Mouse (Mus musculus) kidney, embryonic 14.5 days (tissue): ENCODE measurements at regions not wholly inside any gene's neighbourhood (a gene's known extent, or its start where the extent isn't known, plus 50 kb on each side); places are given as distances from the start of the nearest gene placed in this dataset.

ENCODE experiments used
- ATAC-seq: fragments of 200-750 bp; cut with Nextera tagmentation; 2 replicates; pipeline ENCODE4 v1.8.0; 2017; ENCODE audit warnings: moderate number of reproducible peaks, mild to moderate bottlenecking, moderate TSS enrichment, moderate library complexity; ENCODE audit not compliant: low FRiP score, low TSS enrichment
- H3K27ac ChIP-seq: fragments of 300-500 bp; sonication (generic); 2 replicates; pipeline ENCODE4 v1.5.1; 2014; ENCODE audit warnings: low read depth, mild to moderate bottlenecking, low read length, moderate library complexity, mixed read lengths
- H3K27me3 ChIP-seq: fragments of 300-500 bp; sonication (generic); 2 replicates; pipeline ENCODE4 v1.6.1; 2014; ENCODE audit warnings: mild to moderate bottlenecking, low read length; ENCODE audit not compliant: control insufficient read depth, insufficient read depth
- H3K36me3 ChIP-seq: fragments of 300-500 bp; sonication (generic); 2 replicates; pipeline ENCODE4 v1.6.1; 2014; ENCODE audit warnings: low read length, mixed read lengths; ENCODE audit not compliant: control insufficient read depth, insufficient read depth
- H3K4me1 ChIP-seq: fragments of 300-500 bp; sonication (generic); 2 replicates; pipeline ENCODE4 v1.6.1; 2014; ENCODE audit warnings: low read length, mixed read lengths; ENCODE audit not compliant: control insufficient read depth, insufficient read depth
- H3K4me2 ChIP-seq: fragments of 300-500 bp; sonication (generic); replicated peaks from 2 replicates; pipeline ENCODE4 v1.6.1; 2014; ENCODE audit warnings: low read depth, mild to moderate bottlenecking, low read length
- H3K4me3 ChIP-seq: fragments of 300-500 bp; sonication (generic); 2 replicates; pipeline ENCODE4 v1.5.1; 2014; ENCODE audit warnings: mild to moderate bottlenecking, low read length
- H3K9ac ChIP-seq: fragments of 300-500 bp; sonication (generic); 2 replicates; pipeline ENCODE4 v1.6.1; 2014; ENCODE audit warnings: low read depth, mild to moderate bottlenecking, low read length, moderate library complexity
- H3K9me3 ChIP-seq: fragments of 300-500 bp; sonication (generic); 2 replicates; pipeline ENCODE4 v1.6.1; 2016; ENCODE audit warnings: low read length; ENCODE audit not compliant: control insufficient read depth
- WGBS: fragments of 180-500 bp; shearing (Covaris S2); extraction: QIAGEN DNeasy Blood & Tissue Kit; methylation state at CpG from one replicate; pipeline ENCODE4 v1.1.7; 2014; 5-methylcytosine and 5-hydroxymethylcytosine counted together

DNA sequence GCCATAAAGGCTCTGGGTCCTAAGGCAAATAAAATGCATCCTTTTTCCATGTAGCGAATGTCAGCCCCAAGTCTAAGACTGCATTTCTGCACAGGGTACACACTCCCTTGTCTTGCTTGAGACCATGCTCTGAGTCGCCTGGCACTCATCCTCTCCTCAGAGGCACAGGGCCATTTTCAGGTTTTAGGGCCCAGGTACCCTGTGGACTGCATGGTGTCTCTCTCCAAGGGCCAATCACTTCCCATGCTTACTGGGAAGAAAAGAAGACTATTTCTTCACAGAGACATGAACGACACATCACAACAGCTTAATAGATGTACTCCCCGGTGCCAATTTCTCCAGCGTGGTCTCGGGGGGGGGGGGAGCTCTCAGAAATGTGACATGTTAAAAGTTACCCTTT lies 434.5 kb upstream of the Cdh4 start:
- WGBS: 77% methylated on average over 6 of the region's 6 CpGs
- Histone ChIP-seq H3K4me2 (no peak overlapping the region), H3K4me1 (no peaks in the 10 kb centered on the region), H3K4me3 (no peak overlapping the region), H3K9ac (no peak overlapping the region), H3K36me3 (no peaks in the 10 kb centered on the region), H3K27me3 (no peaks in the 10 kb centered on the region), H3K27ac (no peak overlapping the region), H3K9me3 (no peaks in the 10 kb centered on the region)
- ATAC-seq: no peak

DNA sequence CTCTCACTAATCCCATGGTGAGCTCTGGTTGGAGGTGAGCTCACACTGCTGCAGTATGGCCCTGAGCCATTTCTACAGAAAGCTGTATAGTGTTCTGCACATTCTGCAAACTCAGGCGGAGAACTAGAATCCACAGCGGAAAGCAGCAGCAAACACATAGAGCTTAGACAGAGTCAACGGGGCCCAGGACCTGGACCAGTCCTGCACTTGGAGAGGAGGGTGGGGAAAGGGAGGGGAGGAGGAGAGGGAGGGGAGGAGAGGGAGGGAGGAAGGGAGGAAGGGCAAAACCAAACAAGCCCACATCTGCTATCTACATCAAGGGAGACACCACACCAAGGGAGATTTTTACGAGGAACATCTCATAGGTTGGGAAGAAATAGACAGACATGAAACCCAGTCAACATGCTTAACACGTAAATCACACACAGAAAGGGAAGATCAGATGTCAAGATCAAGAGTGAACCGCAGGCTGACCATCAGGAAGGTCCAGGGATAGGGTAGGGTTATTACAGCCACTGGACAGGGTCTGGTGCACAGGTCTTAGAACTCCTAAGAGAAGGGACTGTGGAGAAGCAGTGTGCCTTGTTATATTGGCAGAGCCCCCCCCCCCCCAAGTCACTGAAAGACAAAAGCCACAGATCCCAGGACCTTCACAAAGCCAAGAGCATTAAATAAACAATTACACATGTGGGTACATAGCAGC lies 428.2 kb upstream of the Cdh4 start:
- 0 out of 2 replicates have a peak, but pooled peaks cover 2% of the 10 kb centered on the region for H3K4me1 ChIP-seq
- ATAC-seq: peak; percentile 86
- 40% methylated on average over 6 of the region's 6 CpGs for WGBS
- no peak overlapping the region for H3K9ac ChIP-seq
- H3K4me3 ChIP-seq: no peak overlapping the region
- H3K9me3 ChIP-seq: no peaks in the 10 kb centered on the region
- no peaks in the 10 kb centered on the region for H3K36me3 ChIP-seq
- no peak overlapping the region for H3K27ac ChIP-seq
- no peaks in the 10 kb centered on the region for H3K27me3 ChIP-seq
- no peak overlapping the region for H3K4me2 ChIP-seq

DNA sequence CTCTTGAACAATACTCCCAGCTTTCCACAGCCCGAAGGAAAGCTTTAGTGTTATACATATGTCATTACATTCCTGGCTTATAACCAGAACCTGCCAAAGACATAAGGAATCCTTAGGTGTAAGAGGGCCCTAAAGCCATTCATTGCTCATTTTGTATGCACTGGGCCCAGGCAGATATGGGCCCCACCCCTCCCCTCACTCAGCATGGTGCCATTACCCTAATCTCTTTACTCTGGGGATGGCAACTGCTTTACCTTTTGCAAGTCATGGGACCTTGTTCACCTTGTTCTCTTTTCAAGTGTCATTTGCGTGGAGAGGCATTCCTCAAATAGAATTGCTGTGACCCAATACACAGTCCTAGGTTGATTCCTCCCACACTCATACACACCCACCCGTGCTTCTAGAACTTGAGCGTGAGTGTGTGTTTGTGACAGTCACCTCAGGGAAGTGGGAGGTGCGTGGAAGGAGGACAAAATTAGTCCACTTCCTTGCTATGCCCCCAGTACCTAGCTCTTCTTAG lies 419.5 kb upstream of the Cdh4 start:
- no peaks in the 10 kb centered on the region for H3K27me3 ChIP-seq
- H3K36me3 ChIP-seq: no peaks in the 10 kb centered on the region
- ATAC-seq: no peak
- H3K4me1 ChIP-seq: no peaks in the 10 kb centered on the region
- no peak overlapping the region for H3K4me2 ChIP-seq
- 68% methylated on average over 5 of the region's 5 CpGs for WGBS
- H3K9me3 ChIP-seq: no peaks in the 10 kb centered on the region
- H3K4me3 ChIP-seq: no peak overlapping the region
- no peak overlapping the region for H3K9ac ChIP-seq
- no peak overlapping the region for H3K27ac ChIP-seq

DNA sequence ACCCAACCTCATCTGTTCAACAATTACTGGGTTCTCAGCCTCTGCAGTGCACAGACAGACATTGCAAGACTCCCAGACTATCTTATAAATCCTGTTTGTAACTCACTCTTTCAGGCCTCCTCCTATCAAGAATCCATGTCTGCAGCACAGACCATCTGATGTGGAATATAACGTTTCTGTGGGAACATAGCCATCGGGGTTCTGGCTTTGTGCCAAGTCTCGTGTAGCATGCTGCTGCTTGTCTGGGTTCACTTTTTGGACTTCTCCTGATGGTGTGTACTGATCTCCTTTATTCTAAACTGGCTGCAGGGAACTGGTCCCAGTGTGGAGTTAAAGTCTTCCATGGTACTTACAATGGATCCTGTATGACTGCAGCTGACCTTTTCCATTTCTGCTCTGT lies 418.0 kb upstream of the Cdh4 start:
- Histone ChIP-seq H3K4me3 (no peak overlapping the region), H3K27me3 (no peaks in the 10 kb centered on the region), H3K9me3 (no peaks in the 10 kb centered on the region), H3K27ac (no peak overlapping the region), H3K4me2 (no peak overlapping the region), H3K9ac (no peak overlapping the region), H3K36me3 (no peaks in the 10 kb centered on the region), H3K4me1 (no peaks in the 10 kb centered on the region)
- no peak for ATAC-seq
- 62% methylated on average over 3 of the region's 3 CpGs for WGBS

DNA sequence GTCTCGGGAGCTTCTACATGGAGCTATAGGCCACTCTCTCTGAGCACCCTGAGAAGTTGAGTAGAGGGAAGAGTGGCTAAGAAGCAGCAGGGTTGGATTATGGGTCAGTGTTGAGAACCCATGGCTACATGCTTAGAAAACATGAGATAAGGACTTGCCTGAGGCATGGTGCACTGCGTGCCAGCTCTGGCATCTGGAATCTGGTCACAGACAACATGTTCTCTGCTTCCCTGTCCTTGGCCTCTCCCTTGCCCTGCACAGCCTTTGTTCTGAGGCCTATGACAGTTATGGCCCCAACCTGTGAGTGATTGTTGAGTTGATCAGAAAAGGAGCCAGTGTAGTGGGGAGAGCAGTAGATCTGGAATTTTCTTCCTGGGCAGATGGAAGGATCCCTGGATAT lies 409.1 kb upstream of the Cdh4 start:
- Histone ChIP-seq H3K4me3 (no peak overlapping the region), H3K27me3 (no peaks in the 10 kb centered on the region), H3K9ac (no peak overlapping the region), H3K27ac (no peak overlapping the region), H3K4me2 (no peak overlapping the region), H3K36me3 (no peaks in the 10 kb centered on the region), H3K4me1 (no peaks in the 10 kb centered on the region), H3K9me3 (no peaks in the 10 kb centered on the region)
- no peak for ATAC-seq
- WGBS: 83% methylated on average over 2 of the region's 2 CpGs

DNA sequence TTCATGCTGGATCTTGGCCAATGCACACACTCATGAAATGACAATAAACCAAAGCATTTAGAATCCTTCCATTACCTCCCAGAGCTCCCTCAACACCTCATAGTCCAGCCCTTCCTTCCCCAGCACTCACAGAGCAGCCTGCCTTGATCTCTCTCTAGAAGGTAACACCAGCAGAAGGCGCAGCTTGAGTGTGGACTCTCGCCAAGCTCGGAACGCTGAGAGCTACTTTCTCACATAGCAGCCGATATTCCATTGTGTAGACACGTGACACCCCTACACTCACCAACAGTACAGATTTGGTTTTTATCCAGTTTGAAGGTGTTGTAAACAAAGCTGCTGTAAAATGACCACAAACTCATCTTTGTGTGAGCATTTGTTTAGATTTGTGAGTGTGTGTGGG lies 406.8 kb upstream of the Cdh4 start:
- Histone ChIP-seq H3K4me2 (no peak overlapping the region), H3K9me3 (no peaks in the 10 kb centered on the region), H3K27ac (no peak overlapping the region), H3K4me3 (no peak overlapping the region), H3K4me1 (no peaks in the 10 kb centered on the region), H3K9ac (no peak overlapping the region), H3K36me3 (no peaks in the 10 kb centered on the region), H3K27me3 (no peaks in the 10 kb centered on the region)
- ATAC-seq: no peak
- 75% methylated on average over 6 of the region's 6 CpGs for WGBS

DNA sequence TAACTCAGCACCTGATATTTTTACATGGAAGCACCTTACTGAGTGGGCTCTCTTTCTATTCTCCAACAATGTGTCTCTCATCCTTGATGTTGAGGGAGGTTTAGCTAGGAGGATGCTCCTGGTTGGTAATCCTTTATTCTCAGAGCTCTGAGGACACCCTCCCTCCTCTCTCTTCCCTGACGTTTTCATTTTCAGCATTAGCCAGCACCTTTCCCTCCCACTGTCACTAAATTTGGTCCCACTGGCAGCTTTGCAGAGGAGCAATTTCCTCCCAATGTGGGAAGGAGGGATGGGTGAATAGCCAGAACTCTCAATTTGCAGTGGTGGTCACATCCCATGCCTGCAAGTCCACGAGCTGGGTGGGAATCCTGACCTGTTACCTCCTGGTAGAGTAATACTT lies 402.5 kb upstream of the Cdh4 start:
- H3K4me3 ChIP-seq: no peak overlapping the region
- ATAC-seq: no peak
- no peaks in the 10 kb centered on the region for H3K4me1 ChIP-seq
- H3K9me3 ChIP-seq: no peaks in the 10 kb centered on the region
- H3K36me3 ChIP-seq: no peaks in the 10 kb centered on the region
- H3K27ac ChIP-seq: no peak overlapping the region
- WGBS: 44% methylated on average over 2 of the region's 2 CpGs
- H3K27me3 ChIP-seq: no peaks in the 10 kb centered on the region
- no peak overlapping the region for H3K9ac ChIP-seq
- no peak overlapping the region for H3K4me2 ChIP-seq

DNA sequence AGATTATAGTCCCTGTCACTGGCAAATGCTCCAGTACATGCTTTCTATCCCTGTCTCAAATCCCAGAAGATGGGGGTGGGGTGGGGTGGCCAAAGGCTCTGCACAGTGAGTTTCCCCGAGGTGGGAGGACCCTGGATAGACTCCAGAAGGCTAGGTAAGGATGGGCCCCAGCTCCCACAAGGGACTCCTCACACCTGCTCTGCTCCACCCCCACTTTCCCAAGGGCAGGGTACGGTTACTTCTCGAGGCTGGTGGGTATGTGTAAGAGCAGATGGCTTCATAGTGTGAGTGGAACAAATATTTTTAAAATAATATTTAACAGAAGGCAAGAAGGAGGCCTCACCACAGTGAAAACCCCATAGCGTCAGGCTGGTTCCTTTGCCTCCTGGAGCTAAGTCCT lies 398.6 kb upstream of the Cdh4 start:
- Histone ChIP-seq H3K4me2 (no peak overlapping the region), H3K27ac (no peak overlapping the region), H3K9ac (no peak overlapping the region), H3K4me3 (no peak overlapping the region), H3K27me3 (no peaks in the 10 kb centered on the region), H3K4me1 (no peaks in the 10 kb centered on the region), H3K36me3 (no peaks in the 10 kb centered on the region), H3K9me3 (no peaks in the 10 kb centered on the region)
- 49% methylated on average over 4 of the region's 4 CpGs for WGBS
- no peak for ATAC-seq

DNA sequence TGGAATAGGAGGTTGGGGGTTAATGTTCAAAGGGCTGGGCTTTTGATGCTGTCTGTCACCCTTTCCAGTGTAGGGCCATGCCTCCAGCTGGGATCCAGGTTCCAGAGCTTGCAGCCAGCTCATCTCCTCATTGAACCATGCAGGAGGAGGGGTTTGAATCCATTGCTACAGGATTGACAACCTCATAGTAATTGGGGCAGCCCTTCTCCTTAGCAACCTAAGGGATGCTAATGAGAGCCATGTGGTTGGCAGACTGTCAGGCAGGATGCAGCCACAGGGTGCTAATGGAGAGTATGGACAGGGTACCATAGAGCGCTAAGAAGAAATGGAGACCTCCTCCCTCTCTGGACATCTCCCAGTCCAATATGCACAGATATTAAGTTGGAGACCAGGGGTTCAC lies 396.9 kb upstream of the Cdh4 start:
- no peaks in the 10 kb centered on the region for H3K36me3 ChIP-seq
- no peak overlapping the region for H3K4me2 ChIP-seq
- H3K9ac ChIP-seq: no peak overlapping the region
- no peak overlapping the region for H3K27ac ChIP-seq
- H3K4me3 ChIP-seq: no peak overlapping the region
- 50% methylated on average over 1 of the region's 1 CpGs for WGBS
- no peaks in the 10 kb centered on the region for H3K9me3 ChIP-seq
- no peaks in the 10 kb centered on the region for H3K27me3 ChIP-seq
- no peaks in the 10 kb centered on the region for H3K4me1 ChIP-seq
- peak; percentile 20; the same call in 1 of the 2 replicates for ATAC-seq
